Mouse (Mus musculus) layer of hippocampus, postnatal 10 days (tissue): ENCODE measurements around the gene Nedd9. TPM values are rescaled to one million over a fixed set of nuclear protein-coding genes. Genes with fewer than 3 reads are reported as not detected.

Source experiments
- DNase-seq, 2 experiments: peaks; one replicate each; pipeline ENCODE4 v3.0.0; 2021; ENCODE audit warnings: low spot score in 2 of 2
- total RNA-seq, 2 experiments: library from RNA; stranded (reverse); gene quantifications; 2 replicates each; pipeline ENCODE4 v1.2.3; 2021

Gene Nedd9
- total RNA-seq, 2 experiments from 2014 or later, result 16.9 to 20.7 TPM

DNA sequence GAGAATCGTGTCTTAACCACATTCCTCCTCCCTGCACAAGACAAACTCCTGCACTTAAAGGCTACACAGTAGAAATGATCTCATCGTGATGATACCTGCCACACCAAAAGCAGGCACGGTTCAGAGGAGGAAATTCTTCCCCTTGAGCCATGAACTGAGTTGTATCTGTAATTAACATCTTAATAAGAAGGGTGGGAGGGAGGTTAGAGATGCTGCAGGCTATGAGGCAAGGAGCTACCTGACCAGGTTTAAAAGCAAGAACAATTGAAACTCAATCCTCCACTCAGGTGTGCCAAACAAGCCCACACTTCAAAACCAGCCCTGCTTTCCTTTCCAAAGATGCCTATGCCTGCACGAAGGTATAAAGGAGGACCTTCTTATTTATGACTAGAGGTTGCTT lies 137.4 kb downstream of the Nedd9 start:
- DNase-seq, result no peak

DNA sequence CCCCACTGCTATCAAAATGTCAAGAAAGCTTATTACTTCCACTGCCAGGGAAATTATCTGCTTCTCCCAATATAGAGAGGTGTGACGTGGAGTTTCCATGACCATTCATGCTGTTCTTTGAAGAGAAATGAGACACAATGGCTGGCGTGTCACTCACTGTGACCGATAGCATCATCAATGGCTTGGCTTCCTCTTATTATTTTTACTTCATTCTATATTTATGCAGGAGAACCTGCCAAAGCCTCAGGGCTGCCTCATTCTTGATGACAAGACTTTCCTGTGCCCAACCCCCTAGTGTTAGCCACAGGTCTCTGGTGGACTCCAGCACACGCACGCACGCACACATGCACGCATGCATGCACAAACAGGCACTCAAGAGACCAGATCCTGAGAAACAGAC lies 141.4 kb downstream of the Nedd9 start:
- no peak for DNase-seq

DNA sequence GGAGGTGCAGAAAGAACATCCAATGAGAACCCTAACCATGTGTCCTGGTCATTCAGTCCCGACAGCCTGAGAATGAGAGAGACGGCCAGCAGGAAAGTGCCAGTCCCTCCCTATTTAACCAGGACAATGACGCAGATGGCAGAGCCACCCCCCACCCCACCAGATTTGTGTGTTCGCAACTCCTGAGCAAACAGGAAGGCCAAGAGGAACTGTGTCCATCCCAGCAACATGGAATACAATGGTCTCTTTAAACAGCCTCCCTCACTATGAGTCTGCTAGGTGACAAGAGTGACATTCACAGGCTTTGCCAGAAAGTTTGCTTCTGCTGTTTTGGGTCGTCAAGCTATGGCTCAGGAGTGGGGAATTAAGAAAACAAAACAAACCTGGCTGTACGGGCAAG lies 141.9 kb downstream of the Nedd9 start:
- no peak for DNase-seq

DNA sequence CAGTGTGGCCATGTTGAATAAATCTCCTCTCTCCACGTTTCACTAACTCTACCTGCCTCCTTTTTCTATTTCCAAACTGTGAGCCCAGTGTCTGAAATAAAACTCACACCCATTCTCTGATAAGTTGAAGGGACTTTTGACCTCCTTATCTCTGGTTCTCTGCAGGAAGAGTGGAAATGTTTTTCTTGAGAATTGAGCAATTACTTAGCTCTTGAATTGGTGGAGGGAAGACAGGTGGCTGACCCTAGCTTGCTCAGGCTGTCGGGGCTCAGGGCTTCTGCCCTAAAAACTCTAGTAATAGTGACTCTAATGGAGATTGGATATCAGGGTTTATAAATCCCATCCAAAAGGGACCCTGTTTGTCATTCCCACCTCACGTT lies 143.3 kb downstream of the Nedd9 start:
- DNase-seq, result no peak

DNA sequence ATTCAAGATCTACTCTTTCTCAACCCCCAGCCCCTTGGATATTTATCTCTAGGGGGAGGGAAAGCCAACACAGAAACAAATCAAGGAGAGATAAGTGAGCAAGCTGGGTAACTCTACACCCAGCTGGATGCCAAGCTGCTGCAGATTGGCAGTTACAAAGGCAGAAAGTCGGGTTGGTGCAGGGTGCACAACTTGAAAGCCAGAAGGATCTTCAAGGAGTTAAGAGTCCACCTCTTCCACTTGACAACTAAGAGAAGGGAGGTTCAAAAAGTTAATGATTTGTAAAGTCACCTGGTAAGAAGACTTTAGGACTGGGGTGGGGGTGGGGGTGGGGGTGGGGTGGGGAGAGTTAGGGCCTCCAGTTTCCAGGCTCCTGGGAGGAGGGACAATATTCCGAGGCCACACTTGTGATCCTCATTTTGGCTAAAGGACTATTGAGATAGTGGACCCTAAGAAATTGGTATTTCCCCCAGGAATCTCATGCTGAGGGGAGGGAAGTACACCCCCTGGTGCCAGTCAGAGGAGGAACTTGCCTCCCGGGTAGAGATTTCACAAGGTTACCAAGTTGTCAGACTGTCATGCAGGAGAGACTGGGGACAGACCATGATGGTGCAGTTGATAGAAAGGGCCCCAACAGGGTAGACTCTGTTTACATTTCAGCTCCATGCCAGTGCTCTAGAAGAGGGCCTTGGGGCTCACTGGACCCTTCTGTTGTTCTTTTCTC lies 143.8 kb downstream of the Nedd9 start:
- DNase-seq, result no peak

DNA sequence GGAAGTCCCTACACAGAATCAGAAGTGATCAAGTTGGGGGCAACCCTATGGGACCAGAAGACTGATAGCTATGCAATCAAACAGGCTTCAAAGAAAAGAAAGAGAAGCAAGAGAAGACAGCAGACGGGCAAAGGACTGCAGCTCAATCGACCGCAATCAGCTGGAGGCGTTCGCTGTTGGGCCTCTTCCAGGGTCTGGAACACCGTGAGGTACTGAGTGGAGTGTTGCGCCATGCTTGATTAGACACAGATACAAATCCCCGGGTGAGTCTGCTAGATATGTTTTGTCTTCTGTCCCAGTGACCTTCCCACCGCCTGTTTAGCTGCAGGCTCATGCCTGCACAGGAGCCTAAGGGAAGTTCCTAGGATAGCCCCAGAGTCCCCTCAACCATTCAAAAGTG lies 145.7 kb downstream of the Nedd9 start:
- DNase-seq, result no peak

DNA sequence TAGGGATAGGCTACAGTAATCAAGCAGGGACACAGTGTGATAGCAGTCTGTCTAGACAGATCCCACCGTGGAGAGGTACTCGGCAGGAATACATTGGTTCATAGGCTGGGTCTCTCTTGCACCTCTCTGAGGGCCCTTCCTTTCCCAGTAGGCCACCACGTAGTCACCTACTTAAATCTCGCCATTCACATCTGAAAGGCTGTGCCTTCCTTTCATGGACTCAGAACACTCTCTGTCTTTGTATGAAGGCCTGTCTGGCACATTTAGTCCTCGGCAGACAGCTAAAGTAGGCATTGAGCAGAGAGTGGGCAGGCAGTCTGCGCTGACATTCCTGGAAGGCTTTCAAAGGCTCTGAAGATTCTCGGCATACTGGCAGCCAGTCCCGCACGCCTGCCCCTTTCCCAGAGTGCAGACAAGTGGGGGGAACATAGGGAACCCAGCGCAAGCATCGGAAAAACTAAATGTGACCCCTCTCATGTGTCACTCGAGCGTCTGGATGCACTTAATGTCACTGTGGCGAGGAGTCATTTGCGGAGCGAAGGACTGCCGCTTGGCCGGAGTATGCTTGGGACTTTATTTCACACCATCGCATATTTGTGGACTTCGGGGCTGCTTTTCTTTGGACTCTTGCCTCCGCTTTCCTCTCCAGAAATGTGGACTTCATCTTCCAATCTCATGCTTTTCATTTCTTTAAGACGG lies 147.4 kb downstream of the Nedd9 start:
- DNase-seq, result peak; percentile 60 to 68

DNA sequence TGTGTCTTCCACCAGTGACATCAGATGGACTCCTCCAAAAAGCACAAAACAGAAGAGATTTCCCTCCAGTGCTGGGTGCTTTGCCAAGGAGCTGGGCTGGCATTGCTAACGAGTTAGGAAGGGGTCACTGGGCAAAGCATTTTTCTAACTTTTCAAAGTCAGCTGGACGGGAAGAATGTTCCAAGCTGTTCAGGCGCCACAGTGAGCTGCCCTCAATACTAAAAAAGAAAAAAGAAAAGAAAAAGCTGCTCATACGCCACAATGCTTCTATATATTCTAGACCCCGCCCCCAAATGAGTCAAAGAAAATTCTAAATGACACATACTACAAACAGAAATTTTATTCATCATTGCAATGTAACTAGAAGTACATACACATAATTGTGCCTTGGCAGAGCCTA lies 148.0 kb downstream of the Nedd9 start:
- DNase-seq, result peak in 1 of 2 experiments; percentile 41

DNA sequence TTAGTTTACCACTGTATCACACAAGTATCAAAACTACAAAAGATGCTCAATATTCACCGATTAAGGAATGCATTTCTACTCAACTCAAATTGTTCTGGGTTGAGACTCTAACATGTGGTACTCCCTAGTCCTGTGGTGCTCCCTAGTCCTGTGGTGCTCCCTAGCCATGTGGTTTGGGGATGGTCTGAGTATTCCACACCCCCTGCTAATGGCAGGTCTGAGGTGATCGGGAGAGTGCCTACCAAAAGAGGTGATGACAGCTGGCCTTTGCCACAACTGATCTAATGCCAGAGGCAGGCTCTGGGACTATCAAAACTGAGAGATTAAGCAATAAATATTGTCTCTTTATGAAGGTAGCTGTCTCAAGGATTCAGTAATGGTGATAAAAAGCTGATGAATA lies 149.8 kb downstream of the Nedd9 start:
- DNase-seq, result no peak

DNA sequence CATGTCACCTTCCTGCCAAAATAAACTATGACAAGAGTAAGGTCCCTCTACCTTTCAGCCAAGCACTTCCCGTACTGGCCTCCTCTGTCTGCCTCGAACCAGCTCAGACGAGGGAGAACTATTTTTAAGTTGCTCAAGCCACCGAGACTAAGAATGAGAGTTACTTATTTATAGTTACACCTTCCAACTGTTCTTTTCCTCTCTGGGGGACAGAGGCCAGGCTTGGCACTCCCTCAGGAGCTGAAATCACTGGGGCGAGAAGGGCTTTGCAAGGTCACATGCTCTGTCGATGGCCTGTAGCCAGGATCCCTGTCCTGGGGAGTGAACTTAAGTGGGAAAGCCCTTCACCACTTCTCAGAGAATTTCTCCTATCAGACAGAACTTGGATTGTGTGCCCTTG lies 150.9 kb downstream of the Nedd9 start:
- peak in 1 of 2 experiments; percentile 40 for DNase-seq

DNA sequence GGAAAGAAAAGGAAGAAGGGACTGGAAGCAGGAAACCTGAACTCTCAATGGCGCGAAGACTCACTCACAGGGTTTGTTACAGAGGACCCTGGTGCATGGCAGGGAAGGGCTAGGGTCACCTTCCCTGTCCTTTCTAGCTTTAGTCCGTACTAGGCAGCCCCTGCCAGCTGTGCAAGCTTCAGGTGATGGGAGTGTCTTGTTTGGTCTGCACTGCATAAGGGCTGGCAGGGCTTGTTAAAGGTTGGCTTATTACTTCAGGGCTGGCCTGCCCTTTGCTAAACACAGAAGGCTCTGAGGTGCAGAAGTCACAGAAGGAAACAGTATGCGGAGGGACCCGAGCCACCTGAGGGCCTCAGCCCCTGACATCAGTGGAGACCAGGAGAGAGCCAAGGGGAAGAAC lies 151.4 kb downstream of the Nedd9 start:
- no peak for DNase-seq

DNA sequence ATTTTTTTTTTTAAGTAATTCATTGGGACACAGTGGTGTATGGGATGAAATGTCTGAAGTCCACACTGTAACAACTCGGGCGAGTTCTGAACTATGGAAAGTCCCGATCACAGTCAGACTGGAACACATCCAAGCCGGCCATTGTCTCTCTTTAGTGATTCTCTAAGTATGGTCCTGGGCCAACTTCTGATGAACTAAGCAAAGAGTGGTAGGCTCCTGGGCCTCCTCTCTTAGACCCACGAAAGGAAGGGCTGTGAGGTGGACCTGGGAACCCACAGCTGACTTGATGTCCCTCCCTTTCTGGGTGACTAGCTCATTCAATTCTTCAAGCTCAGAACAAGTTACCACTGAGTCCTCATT lies 152.5 kb downstream of the Nedd9 start:
- no peak for DNase-seq

DNA sequence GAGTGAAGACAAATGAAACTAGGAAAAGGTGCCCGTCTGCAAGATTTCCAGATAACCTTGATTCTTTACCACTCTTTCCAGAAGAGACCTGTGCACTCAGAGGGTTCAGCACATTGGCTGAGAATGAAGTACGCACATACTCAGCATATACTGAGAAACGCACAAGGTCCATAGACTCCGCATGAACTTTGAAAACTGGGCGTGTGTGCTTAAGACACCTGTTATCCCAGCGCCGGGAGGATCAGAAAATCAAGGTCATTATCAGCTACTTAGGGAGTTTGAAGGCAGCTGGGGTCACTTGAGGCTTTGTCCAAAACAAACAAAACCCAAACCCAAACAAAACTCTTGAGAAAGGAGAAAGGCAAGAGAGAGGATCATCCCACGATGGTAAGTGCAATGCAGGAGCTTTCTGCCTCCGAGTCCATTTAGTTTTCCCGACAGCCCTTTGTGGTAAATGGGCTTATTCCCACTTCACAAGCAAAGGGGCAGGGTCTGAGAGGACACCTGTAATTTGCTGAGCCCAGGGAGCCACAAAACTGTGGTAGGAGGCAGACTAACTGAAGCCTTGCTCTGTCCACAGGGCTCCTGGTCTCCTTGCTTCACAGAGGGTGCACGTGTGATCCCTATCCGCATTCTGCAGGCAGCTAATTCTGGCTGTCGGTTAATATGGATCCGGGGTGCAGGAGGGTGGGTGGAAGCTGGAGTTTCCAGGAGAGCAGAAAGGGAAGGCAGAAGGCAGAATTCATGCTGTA lies 153.1 kb downstream of the Nedd9 start:
- DNase-seq, result no peak

DNA sequence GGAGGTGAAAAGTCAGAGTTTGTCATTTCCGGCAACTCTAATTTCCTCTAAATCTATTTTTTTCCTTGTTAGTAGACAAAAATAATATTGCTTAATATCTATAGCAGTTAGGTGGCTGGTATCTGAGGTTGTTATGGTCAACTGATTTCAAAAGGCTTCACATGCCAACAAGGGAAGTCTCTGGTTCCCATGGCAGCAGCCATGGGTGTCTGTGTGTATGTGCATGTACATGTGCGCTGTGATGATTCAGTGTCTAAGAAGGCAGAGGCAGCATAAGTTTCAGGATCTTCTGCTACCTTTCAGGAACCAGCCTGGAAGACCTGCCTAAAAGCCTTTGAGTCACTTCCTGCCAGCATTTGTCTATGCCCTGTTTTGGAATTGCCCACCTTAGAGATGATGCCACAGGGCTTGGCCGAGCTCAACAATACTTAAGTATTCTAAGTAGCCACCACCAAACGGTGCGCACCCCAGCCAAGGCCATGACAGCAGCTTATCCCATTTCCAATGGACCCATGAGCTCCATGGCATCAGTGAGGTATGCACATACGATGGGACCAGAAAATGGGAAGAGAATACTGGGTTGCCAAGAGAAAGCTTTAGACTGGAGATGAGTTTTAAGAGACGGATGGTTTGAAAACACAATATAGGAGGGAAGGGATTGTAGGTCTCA lies 155.4 kb downstream of the Nedd9 start:
- DNase-seq, result no peak

DNA sequence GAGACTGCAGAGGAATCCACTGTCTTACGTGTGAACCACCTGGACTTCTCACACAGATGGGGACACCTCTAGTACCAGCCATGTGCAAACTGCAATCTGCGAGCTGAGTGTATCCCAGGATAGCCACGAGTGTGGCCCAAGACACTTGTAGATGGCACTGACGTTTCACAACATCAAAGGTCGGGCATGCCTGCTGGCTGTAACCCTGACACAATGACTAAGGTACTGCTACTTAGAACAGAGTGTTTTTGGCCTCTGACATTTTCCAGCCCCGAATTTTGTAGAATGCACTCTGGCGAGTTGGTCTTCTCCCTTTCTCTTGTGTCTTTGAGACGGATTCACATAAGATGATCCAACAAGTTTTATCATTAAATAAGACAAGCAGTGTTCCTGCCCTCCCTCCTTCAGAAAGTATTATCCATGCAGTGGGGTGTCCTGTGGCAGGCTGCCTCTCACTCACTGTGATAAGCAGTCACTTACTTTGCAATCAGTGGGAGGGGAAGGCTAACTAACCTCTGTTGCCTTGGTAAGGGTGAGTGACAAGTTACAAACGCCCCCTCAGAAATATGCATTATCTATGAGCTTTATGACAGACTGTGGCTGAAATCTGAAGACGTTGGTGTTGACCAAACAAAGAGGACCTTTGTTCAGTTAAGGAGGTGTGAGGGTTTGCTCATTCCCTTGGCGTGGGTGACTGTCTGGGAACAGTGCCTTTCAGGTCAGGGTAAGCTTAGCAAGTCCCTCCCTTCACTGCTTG lies 156.4 kb downstream of the Nedd9 start:
- DNase-seq, result no peak

DNA sequence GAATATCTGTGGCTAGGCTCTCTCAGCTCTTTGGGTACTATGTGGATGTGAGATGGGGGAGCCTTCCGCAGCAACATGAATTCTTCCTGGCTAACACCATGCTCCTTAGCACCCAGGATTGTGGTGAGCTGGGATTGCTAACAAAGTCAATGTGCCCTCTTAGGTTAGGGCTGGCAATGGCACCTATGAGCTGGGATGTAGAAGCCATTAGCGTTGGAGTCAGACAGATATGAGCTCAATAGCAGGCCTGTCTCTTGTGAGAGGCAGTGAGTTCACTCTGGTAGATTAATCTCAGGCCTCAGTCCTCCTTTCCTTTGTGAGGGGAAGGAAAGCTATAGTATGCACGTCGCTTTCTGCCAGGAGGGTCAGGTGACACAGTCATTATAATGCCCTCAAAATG lies 157.1 kb downstream of the Nedd9 start:
- DNase-seq, result no peak

DNA sequence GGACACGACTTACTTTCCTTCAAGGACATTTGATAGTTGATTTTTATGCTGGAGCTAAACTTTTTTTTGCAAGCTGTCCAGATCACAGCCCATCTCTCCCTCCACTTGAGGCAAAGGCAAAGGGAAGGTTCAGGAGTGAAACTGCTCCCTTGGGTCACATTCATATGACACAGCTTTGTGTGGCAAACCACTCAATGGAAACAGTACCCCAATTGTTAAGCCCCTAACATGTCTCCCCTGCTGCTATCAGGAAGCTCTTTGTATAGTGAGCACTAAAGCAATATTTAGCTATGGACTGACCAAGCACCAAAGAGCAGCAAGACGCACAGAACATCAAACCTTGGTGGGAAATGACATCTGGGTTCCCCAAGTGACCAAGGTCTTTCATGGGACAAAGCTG lies 158.7 kb downstream of the Nedd9 start:
- DNase-seq, result no peak

DNA sequence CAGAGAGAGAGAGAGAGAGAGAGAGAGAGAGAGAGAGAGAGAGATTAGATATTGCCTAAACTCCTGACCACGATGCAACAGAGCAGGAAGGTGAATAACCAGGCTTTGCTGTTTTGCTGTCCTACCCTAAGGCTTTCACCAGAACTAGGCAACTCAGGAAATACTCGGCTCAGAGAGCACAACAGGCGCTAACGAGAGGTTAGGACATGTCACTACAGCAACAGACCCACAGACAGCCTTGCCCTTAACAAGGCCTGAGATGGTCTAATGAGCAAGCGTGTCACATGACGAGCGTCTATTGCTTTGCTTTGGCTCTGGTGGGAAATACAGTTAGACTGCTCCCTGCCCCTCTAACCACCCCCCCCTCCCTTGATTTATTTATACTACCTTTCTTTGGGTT lies 159.6 kb downstream of the Nedd9 start:
- DNase-seq, result no peak

DNA sequence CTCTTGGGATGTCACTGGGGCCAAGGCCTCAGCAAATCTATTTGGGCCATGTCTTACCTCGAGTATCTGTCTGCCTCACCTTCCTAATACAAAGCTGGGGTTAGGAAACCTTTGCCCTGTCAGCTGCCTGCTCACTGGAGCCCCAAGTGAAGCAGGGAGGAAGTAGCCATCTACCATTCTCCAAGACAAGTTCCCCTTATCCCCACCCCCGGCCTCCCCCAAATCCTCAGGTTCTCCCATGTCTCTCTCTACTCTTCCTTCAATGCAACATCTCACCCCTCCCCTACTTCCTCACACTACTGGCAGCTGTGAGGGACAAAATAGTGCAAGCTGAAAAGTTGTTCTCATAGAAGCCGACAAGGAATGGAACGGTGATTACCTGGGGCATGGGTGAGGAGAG lies 161.0 kb downstream of the Nedd9 start:
- DNase-seq, result no peak

DNA sequence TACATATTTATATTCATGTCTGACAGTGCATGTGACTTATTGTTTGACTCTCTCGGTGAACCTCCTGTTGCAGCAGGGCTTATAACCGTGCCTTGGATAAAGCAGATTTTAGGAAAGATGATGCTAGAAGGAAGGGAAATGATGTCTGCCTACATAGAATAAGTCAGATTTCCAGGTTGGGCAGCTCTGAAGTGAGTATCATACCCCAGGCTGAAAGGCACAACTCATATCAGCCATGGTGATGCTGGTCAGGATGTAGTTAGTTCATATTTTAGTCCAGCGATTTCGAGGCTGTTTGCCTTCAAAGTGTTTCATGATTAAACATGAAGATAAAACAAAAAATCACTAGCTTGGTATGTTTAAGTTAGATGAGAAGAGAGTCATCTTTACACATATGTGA lies 161.8 kb downstream of the Nedd9 start:
- DNase-seq, result no peak

DNA sequence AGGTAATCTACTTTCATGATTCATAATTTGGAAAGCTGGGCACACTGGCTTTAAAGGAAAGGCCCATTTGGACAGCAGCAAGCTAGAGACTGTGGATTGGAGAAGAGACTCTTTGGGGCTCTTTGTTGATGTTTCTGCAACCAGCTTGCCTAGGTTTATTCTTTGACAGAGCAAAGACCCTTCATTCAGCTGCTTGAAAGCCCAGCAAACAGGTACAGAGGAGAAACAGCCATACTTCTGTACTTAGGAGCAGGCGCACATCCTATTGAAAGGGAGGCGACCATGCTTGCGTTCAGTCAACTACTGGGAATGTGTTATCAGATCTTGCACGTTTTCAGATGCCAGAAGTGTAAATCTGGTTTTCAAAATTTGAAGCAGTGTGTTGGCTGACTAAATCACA lies 162.5 kb downstream of the Nedd9 start:
- no peak for DNase-seq
